Mouse (Mus musculus) adipose tissue, adult 10 weeks (tissue): Measurements from ENCODE around the gene Rab33b. TPM values are rescaled to one million over a fixed set of nuclear protein-coding genes. Genes with fewer than 3 reads are reported as not detected.

Experiments
- polyA plus RNA-seq: library from polyadenylated mRNA; stranded (reverse); fragments of 350-450 nt; fragmentation: Illumina TruSeq; extraction: RNeasy Lipid Tissue Mini Kit (QIAGEN cat#74804); gene quantifications from one replicate; pipeline ENCODE4 v1.2.3, GENCODE M21; 2014; ENCODE audit warnings: low read depth, low replicate concordance

Rab33b gene
- 11.5 TPM for polyA plus RNA-seq

DNA sequence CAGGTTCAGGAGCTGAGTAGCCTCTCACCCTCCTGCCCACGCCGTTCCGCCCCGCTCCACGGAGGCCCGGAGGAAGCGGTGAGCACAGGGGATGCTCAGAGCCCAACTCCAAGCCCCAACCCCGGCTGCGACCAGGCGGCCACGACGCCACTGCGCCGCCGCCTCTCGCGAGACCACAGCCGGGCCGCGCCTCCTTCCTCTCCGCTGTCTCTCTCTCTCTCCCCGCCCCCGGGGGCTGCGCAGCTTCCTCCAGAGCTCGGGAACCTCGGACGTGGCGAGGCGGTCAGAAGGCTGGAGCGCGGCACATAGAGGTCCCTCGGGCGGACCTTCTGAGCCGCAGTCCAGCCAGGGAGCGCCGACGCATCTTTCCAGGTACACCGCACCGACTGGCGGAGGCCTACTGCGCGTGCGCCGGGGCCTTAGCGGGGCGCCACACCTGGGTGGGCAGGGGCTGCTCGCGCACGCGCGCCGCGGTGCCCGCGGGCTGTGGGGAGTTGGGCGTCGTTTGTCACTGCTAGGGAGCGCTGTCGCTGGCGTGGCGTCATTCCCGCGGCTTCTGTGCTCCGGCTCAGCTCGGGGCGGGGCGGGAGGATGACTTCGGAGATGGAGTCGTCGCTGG lies at the start of gene Rab33b:
TSS of gene Rab33b (plus strand) at position 180 of the 619 bp plus-strand sequence.

Other genes with a start within 250 kb of the Rab33b start
- gene Elf2, start 143.3 kb upstream of the Rab33b start, polyA plus RNA-seq: 38.4 TPM
- gene Mgarp, start 87.2 kb upstream of the Rab33b start, polyA plus RNA-seq: 2.9 TPM
- 225 TPM for gene Ndufc1, start 74.9 kb upstream of the Rab33b start, polyA plus RNA-seq
- 18.1 TPM for gene Naa15, start 68.8 kb upstream of the Rab33b start, polyA plus RNA-seq
- 21.2 TPM for gene Setd7, start 77.0 kb downstream of the Rab33b start, polyA plus RNA-seq
- 16.4 TPM for gene Mgst2, start 176.4 kb downstream of the Rab33b start, polyA plus RNA-seq